8 mouse cellular contexts compared by ENCODE assay signal in the genomic region with DNA sequence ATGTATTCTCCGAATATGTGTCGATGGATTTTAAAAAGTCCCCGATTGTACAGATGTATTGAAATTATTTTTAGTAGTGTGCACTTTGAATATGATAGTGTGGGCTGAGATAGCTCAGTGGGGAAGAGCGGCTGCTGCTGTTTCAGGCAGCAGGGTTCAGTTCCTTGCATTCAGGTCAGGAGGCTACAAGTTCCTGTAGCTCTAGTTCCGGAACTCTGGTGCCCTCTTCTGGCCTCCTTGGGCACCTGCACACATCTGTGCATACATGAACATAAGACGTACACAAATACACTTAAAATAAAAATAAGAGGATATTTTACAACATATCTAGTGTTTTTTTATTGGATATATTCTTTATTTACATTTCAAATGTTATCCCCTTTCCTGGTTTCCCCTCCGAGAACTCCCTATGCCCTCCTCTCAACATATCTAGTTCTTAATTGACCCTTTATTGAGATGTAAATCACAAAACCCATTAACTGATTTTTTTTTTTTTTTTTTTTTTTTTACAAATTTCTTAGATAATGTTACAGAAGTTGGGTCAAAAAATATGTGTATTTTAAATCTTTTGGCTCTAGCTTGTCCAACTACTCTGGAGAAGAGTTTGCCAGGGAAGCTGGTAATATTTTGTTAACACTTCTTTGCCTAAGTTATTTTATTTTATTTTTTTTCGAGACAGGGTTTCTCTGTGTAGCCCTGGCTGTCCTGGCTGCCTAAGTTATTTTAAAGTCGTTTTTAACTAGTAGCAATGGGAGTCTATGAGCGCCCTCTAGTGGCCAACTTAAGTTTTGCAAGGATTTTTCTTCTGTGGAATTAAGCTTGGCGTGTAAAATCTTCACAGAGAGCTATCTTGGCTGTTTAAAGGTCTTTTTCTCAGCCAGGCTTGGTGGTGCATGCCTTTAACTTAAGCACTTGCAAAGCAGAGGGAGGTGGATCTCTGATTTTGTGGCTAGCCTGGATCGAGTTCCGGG. TPM values are rescaled to one million over a fixed set of nuclear protein-coding genes. Genes with fewer than 3 reads are reported as not detected.
DNase-seq lines count a peak whose midpoint lies in the region; ATAC-seq and TF ChIP-seq lines count a peak whose summit lies in the region.

No protein-coding gene starts in this region.

- H3K36me3 ChIP-seq in G1E (replicated peaks) = no peaks in the 10 kb centered on the region
- no peaks in the 10 kb centered on the region for H3K36me3 ChIP-seq in liver, embryonic 11.5 days (ENCODE audit: control insufficient read depth, insufficient read depth, low read length)

- DNase-seq in 416B (ENCODE audit: low read depth) (peak; percentile 88), G1E (ENCODE audit: low spot score) (peak; percentile 11)
- peak; percentile 58 to 77 for DNase-seq in cerebellum, adult 18-20 months
- DNase-seq in forelimb bud, embryonic 11.5 days (ENCODE audit: low read depth, low spot score) = peak; percentile 82
- peak; percentile 54 to 84 for DNase-seq in kidney, adult 8-10 months
- peak; percentile 44 for DNase-seq in liver, embryonic 11.5 days (ENCODE audit: low spot score)
- peak; percentile 73 for DNase-seq in thymus, postnatal 25 days

- whole genome bisulfite sequencing in liver, embryonic 11.5 days = 52% methylated on average over 13 of the region's 13 CpGs

- 0 out of 2 replicates have a peak, but pooled peaks have one; percentile 20 for TF ChIP-seq CTCF in G1E (IDR thresholded peaks at IDR 0.05; ENCODE audit: low read depth, low read length)

- no peak overlapping the region for H3K9ac ChIP-seq in liver, embryonic 11.5 days (ENCODE audit: low read depth, low read length)

- no peak overlapping the region for H3K4me2 ChIP-seq in liver, embryonic 11.5 days

- peaks cover 8% of the 10 kb centered on the region for H3K27me3 ChIP-seq in G1E (ENCODE audit: insufficient read depth, low read length)
- no peaks in the 10 kb centered on the region for H3K27me3 ChIP-seq in liver, embryonic 11.5 days (replicated peaks; ENCODE audit: control insufficient read depth, insufficient read depth, low read length)

- H3K9me3 ChIP-seq in G1E (replicated peaks) = no peaks in the 10 kb centered on the region
- no peaks in the 10 kb centered on the region for H3K9me3 ChIP-seq in liver, embryonic 11.5 days (ENCODE audit: control insufficient read depth, low read length)

- H3K4me3 ChIP-seq in G1E (ENCODE audit: low read depth, low read length) = no peak overlapping the region
- no peak overlapping the region for H3K4me3 ChIP-seq in liver, embryonic 11.5 days (ENCODE audit: low read depth, low read length)

- peaks cover 19% of the 10 kb centered on the region for H3K4me1 ChIP-seq in G1E (ENCODE audit: insufficient read depth, low read depth, low read length)
- H3K4me1 ChIP-seq in liver, embryonic 11.5 days (replicated peaks; ENCODE audit: control insufficient read depth, insufficient read depth, low read length) = peaks cover 7% of the 10 kb centered on the region

- no peak overlapping the region for H3K27ac ChIP-seq in liver, embryonic 11.5 days (ENCODE audit: low read depth, low read length)

- ATAC-seq in G1E (ENCODE audit: extremely low read depth, insufficient number of reproducible peaks, low FRiP score, poor library complexity, severe bottlenecking) = no peak; the same call in 1 of the 2 replicates
- ATAC-seq in liver, embryonic 11.5 days (replicated peaks; ENCODE audit: low FRiP score) = no peak
- peak; percentile 80 for ATAC-seq in neutrophil, adult 5-6 weeks (ENCODE audit: extremely low read depth, insufficient number of reproducible peaks, low FRiP score, poor library complexity, severe bottlenecking)

RNA-seq across cellular contexts. Expression of a gene that starts 11.0 kb away (rescaled TPM):
- not detected in 2 replicates for total RNA-seq in G1E (2014; fragmentation: Nextera tagmentation)
- not detected in 2 replicates for total RNA-seq in G1E (2017)
- polyA plus RNA-seq in G1E (2012) = not detected in 2 replicates
- 0.56 and 0.89 TPM in 2 replicates for polyA plus RNA-seq in liver, embryonic 11.5 days (2014; fragmentation: Nextera tagmentation; extraction: Ambion mirVana)
- total RNA-seq in neutrophil, adult 5-6 weeks (2017) = not detected in 2 replicates

RNA-seq across cellular contexts. Expression of a gene that starts 43.9 kb away (rescaled TPM):
- total RNA-seq in G1E (2014; fragmentation: Nextera tagmentation) (19.5 and 25.8 TPM in 2 replicates), G1E (2017) (20.0 and 27.1 TPM in 2 replicates)
- 0.70 and 1.3 TPM in 2 replicates for polyA plus RNA-seq in G1E (2012)
- polyA plus RNA-seq in liver, embryonic 11.5 days (2014; fragmentation: Nextera tagmentation; extraction: Ambion mirVana) = 14.2 and 16.6 TPM in 2 replicates
- total RNA-seq in neutrophil, adult 5-6 weeks (2017) = 80.4 and 87.1 TPM in 2 replicates

Comparison
In these comparisons a context has a peak if more than half of its experiments do, and no peak if none do; other contexts are left out.
1. DNase-seq: peak in every context shown above with its lines; median percentile 88 in 416B; 82 in forelimb bud, embryonic 11.5 days; 73 in thymus, postnatal 25 days; 69 in kidney, adult 8-10 months; 68 in cerebellum, adult 18-20 months; 44 in liver, embryonic 11.5 days; 11 in G1E.